Mouse (Mus musculus) embryonic facial prominence, embryonic 14.5 days (tissue): ENCODE measurements around the gene Rxrb. TPM values are rescaled to one million over a fixed set of nuclear protein-coding genes. Genes with fewer than 3 reads are reported as not detected.
"Not testable (repeated sequence)": the region's sequence is repeated elsewhere in the genome, so short reads cannot be mapped to it uniquely, and the experiment has no call there.

ENCODE experiments used
- ATAC-seq: fragments of 200-750 bp; cut with Nextera tagmentation; 2 replicates; pipeline ENCODE4 v1.8.0; 2017; ENCODE audit warnings: low read depth, moderate number of reproducible peaks, moderate TSS enrichment
- DNase-seq: peaks from one replicate; pipeline ENCODE4 v3.0.0-alpha.2; 2015; ENCODE audit warnings: low spot score
- H3K27ac ChIP-seq: fragments of 300-500 bp; sonication (generic); replicated peaks from 2 replicates; pipeline ENCODE4 v1.5.1; 2014; ENCODE audit warnings: low read depth, mild to moderate bottlenecking, low read length, moderate library complexity
- H3K27me3 ChIP-seq: fragments of 300-500 bp; sonication (generic); replicated peaks from 2 replicates; pipeline ENCODE4 v1.6.1; 2014; ENCODE audit warnings: low read length; ENCODE audit not compliant: control insufficient read depth, insufficient read depth
- H3K36me3 ChIP-seq: fragments of 300-500 bp; sonication (generic); 2 replicates; pipeline ENCODE4 v1.6.1; 2014; ENCODE audit warnings: low read length, mixed read lengths; ENCODE audit not compliant: control insufficient read depth, insufficient read depth
- H3K4me1 ChIP-seq: fragments of 300-500 bp; sonication (generic); 2 replicates; pipeline ENCODE4 v1.6.1; 2014; ENCODE audit warnings: antibody characterized with exemption, low read length; ENCODE audit not compliant: control insufficient read depth, insufficient read depth
- H3K4me2 ChIP-seq: fragments of 300-500 bp; sonication (generic); 2 replicates; pipeline ENCODE4 v1.6.1; 2014; ENCODE audit warnings: low read depth, mild to moderate bottlenecking, low read length, moderate library complexity, mixed read lengths
- H3K4me3 ChIP-seq: fragments of 300-500 bp; sonication (generic); 2 replicates; pipeline ENCODE4 v1.5.1; 2014; ENCODE audit warnings: low read depth, mild to moderate bottlenecking, low read length
- H3K9ac ChIP-seq: fragments of 300-500 bp; sonication (generic); 2 replicates; pipeline ENCODE4 v1.6.1; 2014; ENCODE audit warnings: low read depth, mild to moderate bottlenecking, low read length, moderate library complexity, mixed read lengths
- H3K9me3 ChIP-seq: fragments of 300-500 bp; sonication (generic); 2 replicates; pipeline ENCODE4 v1.6.1; 2016; ENCODE audit warnings: low read length; ENCODE audit not compliant: control insufficient read depth
- WGBS: fragments of 180-500 bp; shearing (Covaris S2); extraction: QIAGEN DNeasy Blood & Tissue Kit; methylation state at CpG from one replicate; pipeline ENCODE4 v1.1.7; 2014; 5-methylcytosine and 5-hydroxymethylcytosine counted together
- polyA plus RNA-seq: library from polyadenylated mRNA; unstranded; fragments of >200 nt; fragmentation: Nextera tagmentation; extraction: Ambion mirVana; gene quantifications from 2 replicates; pipeline ENCODE4 v1.2.1, GENCODE M21; 2014

The Rxrb gene
- polyA plus RNA-seq, 1 experiment from 2014 or later: 26.0 TPM

DNA sequence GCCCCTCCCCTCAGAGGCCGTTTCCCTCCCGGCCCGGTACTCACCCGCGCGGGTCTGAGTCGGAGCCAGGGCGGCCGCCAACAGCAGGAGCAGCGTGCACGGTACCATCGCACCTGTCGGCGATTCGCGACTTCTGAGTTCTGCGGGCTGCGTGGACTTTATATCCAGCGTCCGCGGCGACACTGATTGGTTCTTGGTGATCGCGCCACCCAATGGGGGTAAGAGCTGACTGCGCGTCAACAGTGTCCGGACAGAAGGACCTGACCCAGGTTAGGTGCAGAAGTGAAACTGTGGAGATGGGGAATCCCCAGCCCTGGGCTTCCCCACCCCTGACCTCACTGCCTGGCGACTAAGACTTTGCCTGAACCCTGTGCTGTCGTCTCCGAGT is 31.5 kb upstream of the Rxrb start, which contains the start of gene H2-K1:
Gene H2-K1, minus strand, starts transcription at position 198 of the 388 bp plus-strand sequence.
- ATAC-seq (peak; percentile 86), DNase-seq (peak; percentile 78)
- Histone ChIP-seq H3K4me3 (peak within 1 kb of the TSS; percentile 52), H3K36me3 (no peaks in the 10 kb centered on the region), H3K27ac (no peak within 1 kb of the TSS), H3K9me3 (no peaks in the 10 kb centered on the region), H3K9ac (peak within 1 kb of the TSS; percentile 42; the same call in 1 of the 2 replicates), H3K27me3 (peaks cover 45% of the 10 kb centered on the region), H3K4me1 (peaks cover 4% of the 10 kb centered on the region; the same call in 1 of the 2 replicates), H3K4me2 (peak within 1 kb of the TSS; percentile 97)
- WGBS: under 1% methylated on average over 16 of the region's 30 CpGs

DNA sequence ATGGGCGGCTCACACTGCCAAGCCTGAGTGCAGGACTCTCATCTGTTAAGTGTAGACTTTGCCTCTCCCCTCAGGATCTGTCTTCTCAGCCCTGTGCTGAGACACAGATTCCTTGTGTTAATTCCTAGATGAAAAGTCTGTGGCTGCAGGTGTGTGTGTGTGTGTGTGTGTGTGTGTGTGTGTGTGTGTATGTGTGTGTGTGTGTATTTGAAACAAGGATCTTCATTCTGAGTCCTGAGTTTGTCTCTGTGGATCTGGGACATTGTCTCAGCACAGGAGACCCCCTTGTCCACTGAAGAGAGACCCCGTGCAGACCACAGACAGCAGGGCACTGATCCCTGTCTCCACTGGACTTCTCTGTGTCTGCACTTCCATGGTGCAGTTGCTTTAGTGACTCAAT is 30.8 kb upstream of the Rxrb start:
- H3K27ac ChIP-seq, H3K4me2 ChIP-seq, ATAC-seq, H3K9ac ChIP-seq, H3K9me3 ChIP-seq, H3K4me1 ChIP-seq, DNase-seq, H3K36me3 ChIP-seq: not testable (repeated sequence)
- 55% methylated on average over 2 of the region's 2 CpGs for WGBS
- H3K4me3 ChIP-seq: 0 out of 2 replicates have a peak overlapping the region, but pooled peaks have one; percentile 52
- H3K27me3 ChIP-seq: peaks cover 45% of the 10 kb centered on the region

DNA sequence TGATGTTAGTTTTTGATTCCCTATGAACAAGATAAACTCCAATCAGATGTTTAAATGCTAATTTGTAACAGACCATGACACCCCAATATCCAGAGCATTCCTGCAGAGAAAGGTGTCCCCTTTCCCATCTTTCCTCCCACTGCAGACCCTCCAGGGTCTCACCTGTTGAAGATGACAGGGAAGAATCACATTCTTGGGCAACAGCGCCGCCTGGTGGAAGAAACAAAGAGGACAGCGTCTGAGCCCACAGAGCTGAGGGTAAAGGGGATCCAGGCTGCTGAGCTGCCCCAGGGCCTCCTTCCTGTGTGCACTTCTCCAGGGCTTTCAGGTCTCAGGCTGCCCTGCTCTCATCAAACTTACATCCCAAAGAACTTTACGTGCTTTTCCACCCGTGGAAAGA is 28.2 kb upstream of the Rxrb start:
- H3K4me2 ChIP-seq: no peak overlapping the region
- ATAC-seq (no peak), DNase-seq (no peak)
- no peak overlapping the region for H3K4me3 ChIP-seq
- H3K9ac ChIP-seq: no peak overlapping the region
- H3K27ac ChIP-seq: no peak overlapping the region
- peaks cover 39% of the 10 kb centered on the region for H3K27me3 ChIP-seq
- 5% methylated on average over 5 of the region's 5 CpGs for WGBS
- H3K4me1 ChIP-seq: peaks cover 4% of the 10 kb centered on the region; the same call in 1 of the 2 replicates
- no peaks in the 10 kb centered on the region for H3K9me3 ChIP-seq
- H3K36me3 ChIP-seq: no peaks in the 10 kb centered on the region

DNA sequence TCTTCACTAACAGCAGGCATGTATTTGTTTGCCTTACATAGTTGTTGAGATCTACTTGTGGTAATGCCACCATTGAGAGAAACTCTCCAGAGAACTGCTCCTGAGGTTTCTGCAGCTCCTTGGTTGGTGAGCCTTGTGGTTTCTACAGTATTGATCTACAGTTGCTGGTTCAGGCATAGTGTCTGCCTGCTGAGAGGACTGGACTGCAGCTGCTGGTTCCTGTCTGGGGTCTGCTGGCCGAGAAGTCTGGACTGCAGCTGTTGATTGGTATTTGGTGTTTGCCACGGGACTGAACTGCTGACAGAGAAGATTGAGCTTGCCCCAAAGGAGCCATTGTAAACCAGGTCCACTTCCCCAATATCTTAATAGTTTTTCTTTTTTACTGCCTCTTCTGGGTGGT is 25.0 kb upstream of the Rxrb start:
- Histone ChIP-seq H3K36me3 (no peaks in the 10 kb centered on the region), H3K9ac (no peak overlapping the region), H3K4me1 (no peaks in the 10 kb centered on the region), H3K27ac (no peak overlapping the region), H3K9me3 (no peaks in the 10 kb centered on the region), H3K4me3 (no peak overlapping the region), H3K27me3 (peaks cover 9% of the 10 kb centered on the region), H3K4me2 (no peak overlapping the region)
- WGBS: 52% methylated on average over 2 of the region's 2 CpGs
- ATAC-seq: no peak
- DNase-seq: no peak

DNA sequence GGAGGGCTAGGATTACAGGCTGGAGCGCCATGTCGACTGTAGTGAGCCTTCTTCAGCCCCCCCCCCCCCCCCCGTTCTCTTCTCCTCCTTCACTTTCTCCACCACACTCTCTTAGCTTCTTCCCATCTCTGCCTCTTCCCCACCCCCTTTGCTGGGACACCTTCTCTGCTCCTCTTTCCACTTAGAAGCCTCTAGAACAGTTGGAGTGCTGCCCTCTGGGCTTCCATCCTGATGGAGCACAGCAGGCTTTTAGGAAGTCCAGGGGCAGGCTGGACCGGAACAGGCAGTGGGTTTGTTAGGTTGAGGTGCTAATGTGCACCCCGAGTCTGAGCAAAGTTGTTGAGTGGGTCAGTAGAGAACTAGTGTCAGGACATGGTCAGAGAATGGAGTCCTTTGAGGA is 21.5 kb upstream of the Rxrb start:
- H3K27ac ChIP-seq: no peak overlapping the region
- H3K27me3 ChIP-seq: no peaks in the 10 kb centered on the region
- ATAC-seq (no peak), DNase-seq (no peak)
- H3K4me1 ChIP-seq: no peaks in the 10 kb centered on the region
- no peak overlapping the region for H3K4me3 ChIP-seq
- H3K36me3 ChIP-seq: no peaks in the 10 kb centered on the region
- H3K4me2 ChIP-seq: no peak overlapping the region
- 70% methylated on average over 5 of the region's 5 CpGs for WGBS
- no peaks in the 10 kb centered on the region for H3K9me3 ChIP-seq
- H3K9ac ChIP-seq: no peak overlapping the region

DNA sequence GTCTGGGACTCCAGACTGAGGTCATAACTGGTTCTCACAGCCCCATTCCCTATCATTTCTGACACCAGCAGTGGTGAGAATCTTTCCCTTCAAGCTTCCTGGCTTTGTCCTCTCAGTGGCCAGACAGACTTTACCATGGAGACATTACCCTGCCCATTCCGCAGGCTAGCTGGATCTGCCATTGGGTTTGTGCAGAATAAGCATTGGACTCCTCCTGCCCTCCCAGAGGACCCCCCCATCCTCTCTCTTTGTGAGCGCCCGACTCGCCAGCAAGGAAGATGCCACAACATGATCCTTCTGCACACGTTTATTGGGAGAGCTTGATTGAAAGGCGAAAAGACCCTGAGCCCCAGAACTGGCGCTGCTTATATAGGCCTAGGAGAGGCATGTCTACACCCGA is 18.2 kb upstream of the Rxrb start:
- ATAC-seq (no peak), DNase-seq (no peak)
- H3K4me3 ChIP-seq: no peak overlapping the region
- H3K9ac ChIP-seq: no peak overlapping the region
- H3K4me2 ChIP-seq: no peak overlapping the region
- H3K27ac ChIP-seq: no peak overlapping the region
- no peaks in the 10 kb centered on the region for H3K36me3 ChIP-seq
- no peaks in the 10 kb centered on the region for H3K27me3 ChIP-seq
- H3K9me3 ChIP-seq: no peaks in the 10 kb centered on the region
- WGBS: 90% methylated on average over 8 of the region's 8 CpGs
- H3K4me1 ChIP-seq: no peaks in the 10 kb centered on the region

DNA sequence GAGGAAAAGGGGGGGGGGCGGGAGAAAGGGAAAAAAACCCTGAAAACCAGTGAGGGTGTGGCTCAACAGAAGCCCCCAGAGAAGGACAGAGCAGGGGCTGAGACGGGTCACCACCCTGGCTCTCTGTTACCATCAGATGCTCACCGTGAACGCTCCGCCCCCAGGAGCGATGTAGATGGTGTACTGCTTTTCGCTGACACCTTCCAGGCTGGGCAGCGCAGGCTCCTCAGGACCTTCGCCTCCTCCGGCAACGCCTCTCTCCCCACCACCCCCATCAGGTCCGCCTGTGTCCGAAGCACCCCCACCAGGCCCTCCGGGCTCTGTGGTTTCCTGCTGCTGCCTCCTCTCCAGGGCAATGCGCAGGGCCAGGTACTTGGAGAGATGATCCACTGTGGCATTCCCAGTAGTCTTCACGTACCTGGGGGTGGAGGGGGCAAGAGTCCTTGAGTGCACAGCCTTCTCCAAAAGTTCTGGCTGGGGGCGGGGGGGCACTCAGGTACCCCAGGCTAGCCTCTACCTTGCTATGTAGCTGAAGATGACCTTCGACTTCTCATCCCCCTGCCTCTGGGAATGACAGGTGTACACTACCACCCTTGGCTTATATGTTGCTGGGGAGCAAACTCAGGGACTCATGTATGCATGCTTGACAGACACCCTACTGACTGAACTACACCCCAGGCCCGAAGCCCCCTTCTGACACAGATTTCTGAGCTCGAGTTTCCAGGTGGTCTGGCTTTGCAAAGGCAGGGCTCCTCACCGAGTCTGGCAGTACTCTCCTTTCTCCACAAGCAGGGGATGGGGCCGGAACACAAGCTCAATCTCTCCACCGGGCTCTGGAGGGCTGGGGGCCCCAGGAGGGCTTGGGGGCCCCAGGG is 9.8 kb upstream of the Rxrb start:
- peaks cover 23% of the 10 kb centered on the region for H3K4me1 ChIP-seq
- H3K9me3 ChIP-seq: 0 out of 2 replicates have a peak, but pooled peaks cover 9% of the 10 kb centered on the region
- H3K27me3 ChIP-seq: no peaks in the 10 kb centered on the region
- no peak overlapping the region for H3K27ac ChIP-seq
- DNase-seq: no peak
- peaks cover 29% of the 10 kb centered on the region for H3K36me3 ChIP-seq
- H3K4me2 ChIP-seq: no peak overlapping the region
- no peak overlapping the region for H3K4me3 ChIP-seq
- no peak overlapping the region for H3K9ac ChIP-seq
- WGBS: 88% methylated on average over 22 of the region's 23 CpGs
- ATAC-seq: no peak

DNA sequence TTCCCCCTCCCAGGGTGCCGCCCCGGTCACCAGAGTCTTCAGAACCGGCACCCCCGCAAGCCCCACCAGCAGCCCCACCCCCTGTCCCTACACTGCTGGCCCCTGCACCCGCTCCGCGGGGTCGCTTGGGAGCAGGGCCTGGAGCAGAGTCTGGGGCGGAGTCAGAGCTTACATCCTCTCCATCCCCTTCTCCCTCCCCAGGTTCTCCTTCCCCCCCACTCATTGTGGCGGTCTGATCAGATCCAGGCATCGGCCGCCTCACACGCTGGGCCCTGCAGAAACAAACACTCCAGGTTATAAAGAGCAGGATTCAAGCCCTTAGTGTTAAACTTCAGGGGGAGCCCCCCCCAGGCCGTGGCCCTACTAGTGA is 9.2 kb upstream of the Rxrb start:
- WGBS: 90% methylated on average over 11 of the region's 14 CpGs
- Histone ChIP-seq H3K9me3 (0 out of 2 replicates have a peak, but pooled peaks cover 9% of the 10 kb centered on the region), H3K36me3 (peaks cover 29% of the 10 kb centered on the region), H3K27ac (no peak overlapping the region), H3K27me3 (no peaks in the 10 kb centered on the region), H3K4me2 (no peak overlapping the region), H3K4me1 (peaks cover 28% of the 10 kb centered on the region), H3K4me3 (no peak overlapping the region), H3K9ac (no peak overlapping the region)
- no peak for DNase-seq
- ATAC-seq: no peak

DNA sequence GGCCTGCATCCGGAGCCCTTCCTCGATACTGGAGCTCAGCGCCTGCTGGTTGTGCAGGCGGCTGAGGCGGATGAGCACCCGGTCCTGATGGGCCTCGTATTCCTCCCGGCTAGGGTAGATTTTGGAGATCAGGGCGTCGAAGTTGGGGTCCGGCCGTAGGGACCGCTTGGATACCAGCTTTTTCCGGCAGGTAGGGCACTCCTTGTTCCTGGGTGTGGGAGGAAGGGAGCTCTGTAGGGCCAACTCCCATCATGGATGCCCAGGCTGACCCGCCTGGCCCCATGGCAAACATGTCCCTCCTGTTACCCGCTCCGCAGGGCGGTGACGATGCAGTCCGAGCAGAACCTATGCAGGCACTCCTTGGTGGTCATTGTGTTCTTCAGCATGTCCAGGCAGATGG is 8.6 kb upstream of the Rxrb start:
- peaks cover 29% of the 10 kb centered on the region for H3K4me1 ChIP-seq
- H3K4me2 ChIP-seq: no peak overlapping the region
- no peaks in the 10 kb centered on the region for H3K27me3 ChIP-seq
- peaks cover 29% of the 10 kb centered on the region for H3K36me3 ChIP-seq
- no peak overlapping the region for H3K9ac ChIP-seq
- no peak overlapping the region for H3K4me3 ChIP-seq
- H3K9me3 ChIP-seq: 0 out of 2 replicates have a peak, but pooled peaks cover 9% of the 10 kb centered on the region
- DNase-seq (no peak), ATAC-seq (no peak)
- 97% methylated on average over 20 of the region's 20 CpGs for WGBS
- H3K27ac ChIP-seq: no peak overlapping the region
